Mouse (Mus musculus) small intestine, adult 2 months (tissue): ENCODE data around the gene Olfr97. TPM values are rescaled to one million over a fixed set of nuclear protein-coding genes. Genes with fewer than 3 reads are reported as not detected.
A peak's percentile ranks its signal among the peaks of the same experiment; 100 is the strongest.

Experiments used
- H3K27ac ChIP-seq: fragments of 200-500 bp; 2 replicates; pipeline ENCODE4 v1.5.1; 2012; ENCODE audit warnings: low read depth, low read length, control low read depth, inconsistent platforms; ENCODE audit not compliant: insufficient read depth
- H3K27me3 ChIP-seq: fragments of 200-500 bp; 2 replicates; pipeline ENCODE4 v1.6.1; 2012; ENCODE audit warnings: mild to moderate bottlenecking, moderate library complexity, low read length, inconsistent platforms; ENCODE audit not compliant: control insufficient read depth, insufficient read depth
- H3K36me3 ChIP-seq: fragments of 200-500 bp; 2 replicates; pipeline ENCODE4 v1.6.1; 2012; ENCODE audit warnings: mild to moderate bottlenecking, low read length, control low read depth, inconsistent platforms; ENCODE audit not compliant: control insufficient read depth, insufficient read depth
- H3K4me1 ChIP-seq: fragments of 200-500 bp; 2 replicates; pipeline ENCODE4 v1.6.1; 2012; ENCODE audit warnings: low read length, inconsistent platforms, mixed read lengths; ENCODE audit not compliant: control insufficient read depth, insufficient read depth, insufficient read length
- H3K4me3 ChIP-seq: fragments of 200-500 bp; 2 replicates; pipeline ENCODE4 v1.5.1; 2012; ENCODE audit warnings: low read depth, mild to moderate bottlenecking, control low read depth, inconsistent platforms, low read length, moderate library complexity
- CTCF ChIP-seq: fragments of 200-500 bp; IDR thresholded peaks from 2 replicates; pipeline ENCODE4 v1.5.1; 2012; ENCODE audit warnings: low read depth, mild to moderate bottlenecking, control low read depth, inconsistent platforms, low read length, moderate library complexity, mixed read lengths; ENCODE audit not compliant: insufficient replicate concordance, insufficient read length; ENCODE audit errors: extremely low read depth
- POLR2A ChIP-seq: fragments of 200-500 bp; IDR thresholded peaks from 2 replicates; pipeline ENCODE4 v1.6.1; 2012; ENCODE audit warnings: low read depth, mild to moderate bottlenecking, control low read depth, inconsistent platforms, low read length, moderate library complexity
- WGBS: fragments of 180-500 bp; shearing (Covaris S2); methylation state at CpG from one replicate; pipeline ENCODE4 v1.1.7; 2018; 5-methylcytosine and 5-hydroxymethylcytosine counted together
- polyA plus RNA-seq: library from polyadenylated mRNA; depleted of rRNA; stranded (reverse); fragments of >200 nt; gene quantifications from 2 replicates; pipeline ENCODE4 v1.2.3, GENCODE M21; 2012

Gene Olfr97
- polyA plus RNA-seq, 1 experiment, result not detected

DNA sequence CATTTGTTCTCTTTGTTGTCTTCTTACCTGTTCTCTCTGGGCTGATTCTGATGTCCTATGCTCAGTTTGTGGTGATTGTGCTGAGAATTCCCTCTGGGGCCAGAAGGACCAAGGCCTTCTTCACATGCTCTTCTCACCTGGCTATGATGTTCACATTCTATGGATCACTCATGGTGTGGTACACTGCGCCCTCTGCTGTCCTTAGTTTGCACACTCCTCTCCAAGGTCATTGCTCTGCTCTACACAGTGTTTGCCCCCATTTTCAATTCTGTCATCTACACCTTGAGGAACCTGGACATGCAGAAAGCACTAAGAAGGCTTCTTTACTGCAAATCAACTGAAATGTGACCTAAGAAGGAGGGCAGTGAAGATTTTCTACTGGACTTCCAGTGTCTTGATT is 13.4 kb upstream of the Olfr97 start:
- whole genome bisulfite sequencing, result 16% methylated on average over 1 of the region's 1 CpGs
- no peak overlapping the region for H3K27ac ChIP-seq
- no peaks in the 10 kb centered on the region for H3K27me3 ChIP-seq
- TF ChIP-seq POLR2A, result no peak
- no peak for TF ChIP-seq CTCF
- no peaks in the 10 kb centered on the region for H3K4me1 ChIP-seq
- H3K36me3 ChIP-seq, result no peaks in the 10 kb centered on the region
- H3K4me3 ChIP-seq, result no peak overlapping the region

DNA sequence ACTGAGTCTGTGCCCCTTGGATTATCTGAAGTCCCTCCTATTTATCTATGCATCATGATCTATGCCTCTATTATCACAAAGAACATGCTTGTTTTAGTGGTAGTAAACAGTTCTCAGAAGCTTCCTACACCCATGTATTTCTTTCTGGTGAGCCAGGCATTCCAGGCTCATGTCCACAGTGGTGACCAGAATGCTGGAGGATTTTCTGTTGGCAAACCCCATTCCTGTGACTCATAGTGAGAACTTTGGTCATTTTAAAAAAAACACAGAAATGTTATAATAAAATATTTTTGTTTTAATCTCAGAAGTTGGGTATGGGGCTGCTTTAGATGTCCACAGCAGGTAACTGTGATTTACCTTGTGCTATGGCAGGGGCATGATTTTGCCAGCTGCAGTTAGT is 12.3 kb upstream of the Olfr97 start:
- no peak for TF ChIP-seq CTCF
- no peak for TF ChIP-seq POLR2A
- Histone ChIP-seq H3K27me3 (no peaks in the 10 kb centered on the region), H3K4me1 (no peaks in the 10 kb centered on the region), H3K4me3 (no peak overlapping the region), H3K36me3 (no peaks in the 10 kb centered on the region), H3K27ac (no peak overlapping the region)

DNA sequence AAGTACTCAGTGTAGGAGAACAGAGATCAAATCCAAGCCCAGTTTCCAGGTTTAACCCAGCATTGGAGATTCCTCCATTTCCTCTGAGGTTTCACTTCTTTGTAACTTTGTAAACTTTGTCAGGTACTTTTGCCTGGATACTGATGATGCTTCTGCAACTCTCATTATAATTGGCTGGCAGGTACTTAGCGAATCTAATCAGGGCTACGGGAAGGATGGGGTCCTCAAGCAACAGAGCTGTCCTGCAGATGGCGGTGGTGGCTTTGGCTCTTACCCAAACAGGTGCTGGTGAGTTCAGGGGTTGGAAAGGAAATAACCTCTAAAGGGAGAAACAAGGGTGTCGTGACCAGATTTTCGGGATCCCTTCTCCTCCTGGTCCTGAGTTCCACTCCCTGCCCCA is 9.6 kb upstream of the Olfr97 start:
- 26% methylated on average over 5 of the region's 5 CpGs for WGBS
- Histone ChIP-seq H3K4me3 (peak overlapping the region; percentile 29), H3K27ac (no peak overlapping the region), H3K4me1 (no peaks in the 10 kb centered on the region), H3K27me3 (no peaks in the 10 kb centered on the region), H3K36me3 (no peaks in the 10 kb centered on the region)
- no peak for TF ChIP-seq CTCF
- TF ChIP-seq POLR2A, result no peak

DNA sequence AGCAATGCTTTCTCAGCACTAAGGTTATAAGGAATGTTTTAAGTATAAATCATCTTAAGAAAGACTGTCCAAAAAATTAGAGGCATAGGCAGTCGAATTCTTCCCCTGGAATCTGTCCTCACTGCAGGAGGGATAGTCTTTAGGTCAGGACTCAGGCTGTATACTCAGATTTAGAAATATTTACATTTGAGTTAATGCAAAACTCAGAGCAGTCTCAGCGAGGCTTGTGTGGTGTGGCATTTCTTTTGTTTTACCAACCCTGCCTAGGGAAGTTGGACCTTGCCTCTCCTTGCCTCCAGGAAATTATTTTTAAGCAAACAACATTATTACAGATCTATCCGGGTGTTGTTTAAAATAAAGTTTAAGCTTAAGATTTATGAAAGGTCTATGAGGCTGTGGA is 5.1 kb upstream of the Olfr97 start:
- Histone ChIP-seq H3K4me1 (no peaks in the 10 kb centered on the region), H3K36me3 (no peaks in the 10 kb centered on the region), H3K4me3 (no peak overlapping the region), H3K27ac (no peak overlapping the region), H3K27me3 (no peaks in the 10 kb centered on the region)
- no peak for TF ChIP-seq CTCF
- no peak for TF ChIP-seq POLR2A
- WGBS, result 11% methylated on average over 3 of the region's 3 CpGs

DNA sequence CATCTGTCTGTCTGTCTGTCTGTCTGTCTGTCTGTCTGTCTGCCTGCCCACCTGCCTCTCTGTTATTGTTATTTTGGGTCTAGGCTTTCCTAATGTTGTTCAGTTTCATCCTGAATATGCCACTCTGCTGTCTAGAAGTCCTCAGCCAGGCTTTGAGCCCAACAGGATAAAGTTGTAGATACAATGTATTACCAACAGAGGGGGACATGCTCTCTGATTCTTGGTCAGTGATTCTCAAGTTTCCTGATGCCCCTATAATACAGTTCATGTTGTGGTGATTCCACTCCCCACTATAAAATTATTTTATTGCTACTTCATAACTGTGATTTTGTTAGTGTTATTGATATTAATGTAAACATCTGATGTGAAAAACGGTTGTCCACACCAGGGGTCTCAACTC is 15.3 kb downstream of the Olfr97 start:
- Histone ChIP-seq H3K36me3 (no peaks in the 10 kb centered on the region), H3K4me1 (no peaks in the 10 kb centered on the region), H3K27ac (no peak overlapping the region), H3K27me3 (no peaks in the 10 kb centered on the region), H3K4me3 (no peak overlapping the region)
- 16% methylated on average over 1 of the region's 1 CpGs for WGBS
- TF ChIP-seq CTCF, result no peak
- no peak for TF ChIP-seq POLR2A

DNA sequence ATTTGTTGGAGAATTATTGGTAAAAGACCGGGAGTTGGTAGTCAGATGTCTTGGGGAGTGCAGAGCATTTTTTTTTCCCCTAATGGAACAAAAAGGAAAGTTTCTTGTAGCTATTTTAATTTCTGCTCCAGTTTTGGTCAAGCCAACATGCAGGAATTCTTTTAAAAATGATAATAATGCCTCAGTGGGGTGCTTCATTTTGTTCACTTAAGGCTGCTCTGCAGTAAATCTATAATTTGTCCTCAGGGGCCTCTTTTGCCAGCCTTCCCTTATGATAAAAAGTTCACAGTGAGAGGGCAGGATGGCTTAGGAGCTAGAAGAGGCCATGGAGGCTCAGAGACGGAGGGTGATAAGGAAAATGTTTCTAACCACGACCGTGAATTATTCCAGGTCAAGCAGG is 17.3 kb downstream of the Olfr97 start, which contains the start of gene Olfr96:
Gene Olfr96, plus strand, starts transcription at position 301 of the 400 bp plus-strand sequence.
- Histone ChIP-seq H3K4me1 (no peaks in the 10 kb centered on the region), H3K27me3 (no peaks in the 10 kb centered on the region), H3K36me3 (no peaks in the 10 kb centered on the region), H3K4me3 (no peak within 1 kb of the TSS), H3K27ac (no peak within 1 kb of the TSS)
- TF ChIP-seq CTCF (no peak), POLR2A (no peak)
- 65% methylated on average over 4 of the region's 4 CpGs for WGBS

DNA sequence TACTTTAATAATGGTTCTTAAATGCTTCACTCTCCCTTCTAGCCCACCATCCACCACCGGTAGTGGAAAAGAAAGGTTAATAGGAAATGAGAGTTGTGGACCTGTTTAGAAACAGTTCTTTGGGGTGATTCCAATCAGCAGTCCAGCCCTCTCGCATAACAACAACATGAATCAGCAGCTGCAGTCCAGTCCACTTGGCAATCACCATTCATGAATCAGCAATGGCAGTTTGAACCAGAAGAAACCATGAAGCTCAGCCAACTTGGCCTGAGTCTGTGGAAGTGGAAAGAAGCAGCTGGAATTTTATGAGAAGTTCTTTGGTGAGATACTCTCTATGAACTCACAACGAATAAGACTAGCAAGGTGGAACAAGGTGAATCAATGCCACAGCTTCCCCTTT is 18.6 kb downstream of the Olfr97 start:
- TF ChIP-seq CTCF (no peak), POLR2A (no peak)
- H3K4me3 ChIP-seq, result no peak overlapping the region
- no peaks in the 10 kb centered on the region for H3K27me3 ChIP-seq
- no peaks in the 10 kb centered on the region for H3K36me3 ChIP-seq
- WGBS, result 78% methylated on average over 3 of the region's 3 CpGs
- no peak overlapping the region for H3K27ac ChIP-seq
- H3K4me1 ChIP-seq, result no peaks in the 10 kb centered on the region

DNA sequence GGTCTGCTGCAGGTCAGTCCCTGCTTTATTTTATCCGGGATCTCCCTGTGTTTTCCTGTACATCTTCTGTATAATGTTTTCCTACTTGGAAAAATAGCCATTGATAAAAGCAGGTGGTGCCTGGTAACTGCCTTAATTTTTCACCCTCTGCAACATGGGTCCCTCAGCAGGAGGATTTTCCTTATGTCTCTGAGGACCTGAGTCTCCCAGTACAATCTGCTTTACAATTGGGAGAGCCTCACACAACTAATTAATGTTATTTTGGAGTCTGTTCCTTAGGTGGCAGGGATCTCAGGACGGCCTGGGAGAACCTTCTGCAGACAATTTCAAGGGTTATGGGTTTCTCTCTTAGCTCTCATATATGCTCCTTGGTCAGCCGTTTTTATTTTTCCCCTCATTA is 24.1 kb downstream of the Olfr97 start, which contains the start of gene Olfr95:
Gene Olfr95, minus strand, starts transcription at position 101 of the 400 bp plus-strand sequence.
- no peak for TF ChIP-seq CTCF
- no peak for TF ChIP-seq POLR2A
- no peak within 1 kb of the TSS for H3K4me3 ChIP-seq
- H3K27me3 ChIP-seq, result 0 out of 2 replicates have a peak, but pooled peaks cover 3% of the 10 kb centered on the region
- no peaks in the 10 kb centered on the region for H3K4me1 ChIP-seq
- 66% methylated on average over 3 of the region's 3 CpGs for WGBS
- H3K27ac ChIP-seq, result no peak within 1 kb of the TSS
- H3K36me3 ChIP-seq, result no peaks in the 10 kb centered on the region
